Mouse (Mus musculus): ENCODE results near the gene Ephx1. TPM values are rescaled to one million over a fixed set of nuclear protein-coding genes. Genes with fewer than 3 reads are reported as not detected.
A peak's percentile ranks its signal among the peaks of the same experiment; 100 is the strongest.

Ephx1 gene
- polyA plus RNA-seq, 1 experiment from 2014 or later, result 30.0 TPM

- 0 out of 2 replicates have a peak, but pooled peaks cover 13% of the 10 kb centered on the region for H3K36me3 ChIP-seq (ENCODE audit: control insufficient read depth, insufficient read depth, low read length)
- ATAC-seq (ENCODE audit: low FRiP score, low TSS enrichment), result peak; percentile 82
- peaks cover 31% of the 10 kb centered on the region for H3K4me1 ChIP-seq (replicated peaks; ENCODE audit: control insufficient read depth, insufficient read depth)
- peak overlapping the region; percentile 35 for H3K9ac ChIP-seq (ENCODE audit: low read length)
- no peaks in the 10 kb centered on the region for H3K9me3 ChIP-seq (ENCODE audit: control insufficient read depth, low read length)
- 15% methylated on average over 20 of the region's 20 CpGs for WGBS
- peak overlapping the region; percentile 45 for H3K4me2 ChIP-seq (replicated peaks; ENCODE audit: low read depth)
- no peaks in the 10 kb centered on the region for H3K27me3 ChIP-seq (ENCODE audit: control insufficient read depth, insufficient read depth, low read length)
- H3K4me3 ChIP-seq (ENCODE audit: low read depth, low read length), result peak overlapping the region; percentile 8; the same call in 1 of the 2 replicates
- peak overlapping the region; percentile 99 for H3K27ac ChIP-seq (replicated peaks)
- DNase-seq (ENCODE audit: low spot score), result peak; percentile 85
- TF ChIP-seq CTCF (IDR thresholded peaks at IDR 0.05; ENCODE audit: low read depth) (peak; percentile 20; the same call in 1 of the 2 replicates), EP300 (optimal IDR thresholded peaks at IDR 0.05) (no peak)
Observed at GRCm38 (mm10) chr1:180945001-180945980, 75.4 kb downstream of the Ephx1 start.

- TF ChIP-seq EP300 (optimal IDR thresholded peaks at IDR 0.05) (no peak), CTCF (IDR thresholded peaks at IDR 0.05; ENCODE audit: low read depth) (no peak)
- ATAC-seq (ENCODE audit: low FRiP score, low TSS enrichment), result no peak; the same call in 1 of the 2 replicates
- WGBS, result 72% methylated on average over 4 of the region's 4 CpGs
- no peak for DNase-seq (ENCODE audit: low spot score)
- Histone ChIP-seq H3K9me3 (ENCODE audit: control insufficient read depth, low read length) (no peaks in the 10 kb centered on the region), H3K36me3 (ENCODE audit: control insufficient read depth, insufficient read depth, low read length) (0 out of 2 replicates have a peak, but pooled peaks cover 7% of the 10 kb centered on the region), H3K4me2 (replicated peaks; ENCODE audit: low read depth) (peak overlapping the region; percentile 45), H3K27ac (replicated peaks) (peak overlapping the region; percentile 99), H3K4me3 (ENCODE audit: low read depth, low read length) (no peak overlapping the region), H3K9ac (ENCODE audit: low read length) (0 out of 2 replicates have a peak overlapping the region, but pooled peaks have one; percentile 3), H3K27me3 (ENCODE audit: control insufficient read depth, insufficient read depth, low read length) (no peaks in the 10 kb centered on the region), H3K4me1 (replicated peaks; ENCODE audit: control insufficient read depth, insufficient read depth) (peaks cover 31% of the 10 kb centered on the region)
Observed at GRCm38 (mm10) chr1:180944553-180944952, 76.2 kb downstream of the Ephx1 start.

- Histone ChIP-seq H3K9ac (ENCODE audit: low read length) (peak overlapping the region; percentile 3; the same call in 1 of the 2 replicates), H3K4me2 (replicated peaks; ENCODE audit: low read depth) (peak overlapping the region; percentile 83), H3K4me1 (replicated peaks; ENCODE audit: control insufficient read depth, insufficient read depth) (peaks cover 31% of the 10 kb centered on the region), H3K36me3 (ENCODE audit: control insufficient read depth, insufficient read depth, low read length) (0 out of 2 replicates have a peak, but pooled peaks cover under 1% of the 10 kb centered on the region), H3K4me3 (ENCODE audit: low read depth, low read length) (no peak overlapping the region; the same call in 1 of the 2 replicates), H3K27ac (replicated peaks) (peak overlapping the region; percentile 99), H3K9me3 (ENCODE audit: control insufficient read depth, low read length) (no peaks in the 10 kb centered on the region), H3K27me3 (ENCODE audit: control insufficient read depth, insufficient read depth, low read length) (no peaks in the 10 kb centered on the region)
- DNase-seq (ENCODE audit: low spot score) (peak; percentile 53), ATAC-seq (ENCODE audit: low FRiP score, low TSS enrichment) (peak; percentile 28; the same call in 1 of the 2 replicates)
- TF ChIP-seq EP300 (optimal IDR thresholded peaks at IDR 0.05), result no peak
- TF ChIP-seq CTCF (IDR thresholded peaks at IDR 0.05; ENCODE audit: low read depth), result peak; percentile 62
- 61% methylated on average over 1 of the region's 1 CpGs for WGBS
Observed at GRCm38 (mm10) chr1:180943896-180944295, 76.8 kb downstream of the Ephx1 start.

- H3K27ac ChIP-seq (replicated peaks), result peak overlapping the region; percentile 99
- no peaks in the 10 kb centered on the region for H3K27me3 ChIP-seq (ENCODE audit: control insufficient read depth, insufficient read depth, low read length)
- WGBS, result 25% methylated on average over 11 of the region's 11 CpGs
- H3K36me3 ChIP-seq (ENCODE audit: control insufficient read depth, insufficient read depth, low read length), result no peaks in the 10 kb centered on the region
- H3K4me2 ChIP-seq (replicated peaks; ENCODE audit: low read depth), result peak overlapping the region; percentile 83
- DNase-seq (ENCODE audit: low spot score) (no peak), ATAC-seq (ENCODE audit: low FRiP score, low TSS enrichment) (no peak)
- no peaks in the 10 kb centered on the region for H3K9me3 ChIP-seq (ENCODE audit: control insufficient read depth, low read length)
- H3K9ac ChIP-seq (ENCODE audit: low read length), result peak overlapping the region; percentile 93
- peaks cover 31% of the 10 kb centered on the region for H3K4me1 ChIP-seq (replicated peaks; ENCODE audit: control insufficient read depth, insufficient read depth)
- TF ChIP-seq EP300 (optimal IDR thresholded peaks at IDR 0.05), result no peak
- H3K4me3 ChIP-seq (ENCODE audit: low read depth, low read length), result peak overlapping the region; percentile 91
Observed at GRCm38 (mm10) chr1:180943032-180943644, 77.6 kb downstream of the Ephx1 start.

- WGBS, result under 1% methylated on average over 73 of the region's 73 CpGs
- H3K4me1 ChIP-seq (replicated peaks; ENCODE audit: control insufficient read depth, insufficient read depth), result peaks cover 31% of the 10 kb centered on the region
- peak within 1 kb of the TSS; percentile 91 for H3K4me3 ChIP-seq (ENCODE audit: low read depth, low read length)
- peak; percentile 90 for DNase-seq (ENCODE audit: low spot score)
- no peaks in the 10 kb centered on the region for H3K9me3 ChIP-seq (ENCODE audit: control insufficient read depth, low read length)
- peak within 1 kb of the TSS; percentile 93 for H3K9ac ChIP-seq (ENCODE audit: low read length)
- peak within 1 kb of the TSS; percentile 83 for H3K4me2 ChIP-seq (replicated peaks; ENCODE audit: low read depth)
- no peaks in the 10 kb centered on the region for H3K27me3 ChIP-seq (ENCODE audit: control insufficient read depth, insufficient read depth, low read length)
- peak within 1 kb of the TSS; percentile 99 for H3K27ac ChIP-seq (replicated peaks)
- H3K36me3 ChIP-seq (ENCODE audit: control insufficient read depth, insufficient read depth, low read length), result no peaks in the 10 kb centered on the region
- peak; percentile 57 for ATAC-seq (ENCODE audit: low FRiP score, low TSS enrichment)
- TF ChIP-seq CTCF (IDR thresholded peaks at IDR 0.05; ENCODE audit: low read depth) (no peak), EP300 (optimal IDR thresholded peaks at IDR 0.05) (no peak)
Observed at GRCm38 (mm10) chr1:180942166-180943031, 78.3 kb downstream of the Ephx1 start, which contains the start of gene Tmem63a. TSS of gene Tmem63a (plus strand) at chr1:180942344.
